Mouse (Mus musculus) spleen, postnatal 10 days (tissue): ENCODE data around the gene Clasrp.

Experiments
- DNase-seq, 2 experiments: peaks; one replicate each; pipeline ENCODE4 v3.0.0; 2021 to 2022; ENCODE audit warnings: low spot score in 2 of 2

Clasrp gene

DNA sequence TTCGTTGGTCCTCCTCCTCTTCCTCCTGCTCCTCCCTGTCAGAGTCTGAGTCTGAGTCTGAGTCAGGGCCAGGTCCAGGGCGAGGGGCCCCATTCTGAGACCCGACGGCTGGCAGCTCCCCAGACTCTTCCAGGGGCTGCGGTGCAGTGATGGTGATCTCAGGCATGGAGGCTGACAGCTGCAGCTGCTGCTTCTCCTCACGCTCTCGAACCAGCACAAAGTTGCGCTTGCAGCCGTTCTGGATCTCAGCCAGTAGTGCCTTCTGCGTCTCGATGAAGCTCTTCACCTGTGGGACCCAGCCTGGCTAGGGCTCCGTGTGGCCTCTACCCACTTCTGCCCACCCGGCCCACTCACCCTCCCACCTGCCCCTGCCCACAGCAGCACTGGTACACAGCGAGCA is 72.0 kb downstream of the Clasrp start:
- no peak for DNase-seq

DNA sequence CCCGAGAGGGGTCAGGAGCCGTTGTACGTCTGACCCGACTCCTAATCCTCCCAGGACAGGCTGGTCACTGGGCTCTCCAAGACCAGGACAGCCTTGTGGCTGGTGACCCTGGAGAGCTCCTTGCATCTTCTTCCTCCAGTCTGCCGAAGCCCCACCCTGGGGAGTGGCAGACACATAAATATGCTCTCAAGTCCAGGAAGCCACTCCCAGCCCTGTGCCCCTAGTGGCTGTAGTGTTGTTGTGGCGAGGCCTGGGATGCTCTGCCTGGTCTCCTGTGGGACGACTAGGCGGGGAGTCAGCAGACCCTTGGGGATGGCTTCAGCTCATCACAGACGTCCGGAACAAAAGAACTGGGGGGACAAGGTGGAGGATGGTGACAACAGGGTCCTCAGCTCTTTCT is 73.2 kb downstream of the Clasrp start:
- DNase-seq = no peak
